Mouse (Mus musculus): ENCODE measurements around the gene Gga3. TPM values are rescaled to one million over a fixed set of nuclear protein-coding genes. Genes with fewer than 3 reads are reported as not detected.
"Not testable (repeated sequence)": the region's sequence is repeated elsewhere in the genome, so short reads cannot be mapped to it uniquely, and the experiment has no call there.

Gene Gga3
- polyA plus RNA-seq (2012; ENCODE audit: insufficient read depth, low replicate concordance) = 44.0 and 58.2 TPM in 2 replicates

GRCm38 (mm10) chr11:115603476-115604303 is at the start of gene Gga3, which contains the start of gene Mrps7:
TSS of gene Gga3 (minus strand) at chr11:115604051.
TSS of gene Mrps7 (plus strand) at chr11:115603925.
- Histone ChIP-seq H3K27me3 (replicated peaks) (no peaks in the 10 kb centered on the region), H3K4me3 (replicated peaks) (peak within 1 kb of the TSS; percentile 92), H3K4me1 (peaks cover 75% of the 10 kb centered on the region), H3K9me3 (no peaks in the 10 kb centered on the region), H3K36me3 (replicated peaks; ENCODE audit: low read length) (peaks cover 64% of the 10 kb centered on the region)
- TF ChIP-seq GATA1 (IDR thresholded peaks at IDR 0.05; ENCODE audit: borderline replicate concordance, low read length) (no peak), FLI1 (IDR thresholded peaks at IDR 0.05; ENCODE audit: low read length) (no peak)

DNA sequence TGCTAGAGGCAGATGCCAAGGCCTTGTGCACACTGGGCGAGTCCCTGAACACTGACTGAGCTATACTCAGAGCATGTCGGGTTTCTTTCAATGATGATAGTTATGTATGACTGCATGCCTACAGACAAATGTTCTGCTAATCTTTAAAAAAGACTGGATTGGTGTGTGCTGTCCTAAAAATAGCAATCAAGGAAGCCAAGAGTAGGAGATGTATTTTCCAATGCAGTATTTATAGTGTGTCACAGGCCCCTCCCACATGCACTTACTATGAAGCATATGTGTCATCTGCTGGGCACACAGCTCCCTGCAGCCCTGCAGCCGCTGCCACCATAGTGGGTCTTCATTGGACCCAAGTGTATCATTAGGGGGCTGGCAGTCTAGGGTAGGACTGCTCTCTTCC is 49.3 kb upstream of the Gga3 start:
- TF ChIP-seq FLI1 (IDR thresholded peaks at IDR 0.05; ENCODE audit: low read length) (no peak), GATA1 (IDR thresholded peaks at IDR 0.05; ENCODE audit: borderline replicate concordance, low read length) (no peak)
- H3K36me3 ChIP-seq (replicated peaks; ENCODE audit: low read length) = peaks cover 84% of the 10 kb centered on the region
- no peaks in the 10 kb centered on the region for H3K9me3 ChIP-seq

GRCm38 (mm10) chr11:115651680-115652079 is 47.8 kb upstream of the Gga3 start:
- Histone ChIP-seq H3K4me1 (peaks cover 91% of the 10 kb centered on the region), H3K36me3 (replicated peaks; ENCODE audit: low read length) (peaks cover 92% of the 10 kb centered on the region), H3K27me3 (replicated peaks) (no peaks in the 10 kb centered on the region), H3K9me3 (no peaks in the 10 kb centered on the region), H3K4me3 (replicated peaks) (no peak overlapping the region)
- no peak for TF ChIP-seq FLI1 (IDR thresholded peaks at IDR 0.05; ENCODE audit: low read length)
- no peak for TF ChIP-seq GATA1 (IDR thresholded peaks at IDR 0.05; ENCODE audit: borderline replicate concordance, low read length)

More for the DNA sequence above, 49.3 kb upstream of the Gga3 start:
- H3K4me1 ChIP-seq = peaks cover 90% of the 10 kb centered on the region
- H3K4me3 ChIP-seq (replicated peaks) = no peak overlapping the region
- H3K27me3 ChIP-seq (replicated peaks) = no peaks in the 10 kb centered on the region

- Histone ChIP-seq H3K4me1 (peaks cover 82% of the 10 kb centered on the region), H3K36me3 (replicated peaks; ENCODE audit: low read length) (peaks cover 92% of the 10 kb centered on the region), H3K9me3 (no peaks in the 10 kb centered on the region)
Observed at GRCm38 (mm10) chr11:115649706-115650105, 45.9 kb upstream of the Gga3 start.

DNA sequence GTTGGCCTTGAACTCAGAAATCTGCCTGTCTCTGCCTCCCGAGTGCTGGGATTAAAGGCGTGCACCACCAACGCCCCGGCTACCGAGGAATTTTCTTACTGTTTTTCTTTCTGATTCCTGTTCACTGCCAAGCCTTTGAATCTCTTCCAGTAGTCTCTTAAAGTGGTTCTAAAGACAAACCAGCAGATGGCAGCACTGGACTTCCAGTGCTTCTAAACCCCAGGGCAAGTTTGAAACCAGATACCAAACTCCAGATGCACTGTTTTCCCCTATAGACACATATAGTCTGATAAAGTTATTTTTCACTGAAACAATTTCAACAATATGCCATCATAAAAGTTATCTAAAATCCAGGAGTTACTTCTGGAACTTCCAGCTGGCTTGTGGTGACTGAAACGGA is 43.6 kb upstream of the Gga3 start:
- peaks cover 87% of the 10 kb centered on the region for H3K36me3 ChIP-seq (replicated peaks; ENCODE audit: low read length)

More at GRCm38 (mm10) chr11:115649706-115650105, 45.9 kb upstream of the Gga3 start:
- H3K4me3 ChIP-seq (replicated peaks) = no peak overlapping the region
- no peaks in the 10 kb centered on the region for H3K27me3 ChIP-seq (replicated peaks)
- no peak for TF ChIP-seq GATA1 (IDR thresholded peaks at IDR 0.05; ENCODE audit: borderline replicate concordance, low read length)
- no peak for TF ChIP-seq FLI1 (IDR thresholded peaks at IDR 0.05; ENCODE audit: low read length)

GRCm38 (mm10) chr11:115646439-115646838 is 42.6 kb upstream of the Gga3 start:
- H3K4me1 ChIP-seq = peaks cover 88% of the 10 kb centered on the region
- no peaks in the 10 kb centered on the region for H3K9me3 ChIP-seq
- TF ChIP-seq GATA1 (IDR thresholded peaks at IDR 0.05; ENCODE audit: borderline replicate concordance, low read length) (no peak), FLI1 (IDR thresholded peaks at IDR 0.05; ENCODE audit: low read length) (no peak)
- peaks cover 86% of the 10 kb centered on the region for H3K36me3 ChIP-seq (replicated peaks; ENCODE audit: low read length)
- no peaks in the 10 kb centered on the region for H3K27me3 ChIP-seq (replicated peaks)
- peak overlapping the region; percentile 5 for H3K4me3 ChIP-seq (replicated peaks)

More for the DNA sequence above, 43.6 kb upstream of the Gga3 start:
- Histone ChIP-seq H3K4me1 (peaks cover 85% of the 10 kb centered on the region), H3K4me3 (replicated peaks) (no peak overlapping the region), H3K27me3 (replicated peaks) (no peaks in the 10 kb centered on the region), H3K9me3 (no peaks in the 10 kb centered on the region)
- TF ChIP-seq FLI1 (IDR thresholded peaks at IDR 0.05; ENCODE audit: low read length) (no peak), GATA1 (IDR thresholded peaks at IDR 0.05; ENCODE audit: borderline replicate concordance, low read length) (no peak)

- not testable (repeated sequence) for H3K9me3 ChIP-seq; H3K4me3 ChIP-seq (replicated peaks); H3K27me3 ChIP-seq (replicated peaks)
- H3K4me1 ChIP-seq = peaks cover 88% of the 10 kb centered on the region
- H3K36me3 ChIP-seq (replicated peaks; ENCODE audit: low read length) = peaks cover 78% of the 10 kb centered on the region
Observed at GRCm38 (mm10) chr11:115645498-115645897, 41.6 kb upstream of the Gga3 start.

- Histone ChIP-seq H3K36me3 (replicated peaks; ENCODE audit: low read length) (peaks cover 68% of the 10 kb centered on the region), H3K4me1 (peaks cover 88% of the 10 kb centered on the region), H3K9me3 (no peaks in the 10 kb centered on the region), H3K4me3 (replicated peaks) (no peak overlapping the region), H3K27me3 (replicated peaks) (no peaks in the 10 kb centered on the region)
- TF ChIP-seq GATA1 (IDR thresholded peaks at IDR 0.05; ENCODE audit: borderline replicate concordance, low read length) (no peak), FLI1 (IDR thresholded peaks at IDR 0.05; ENCODE audit: low read length) (no peak)
Observed at GRCm38 (mm10) chr11:115644308-115644707, 40.5 kb upstream of the Gga3 start.

- Histone ChIP-seq H3K36me3 (replicated peaks; ENCODE audit: low read length) (peaks cover 58% of the 10 kb centered on the region), H3K27me3 (replicated peaks) (no peaks in the 10 kb centered on the region), H3K4me3 (replicated peaks) (peak overlapping the region; percentile 86), H3K9me3 (no peaks in the 10 kb centered on the region), H3K4me1 (peaks cover 87% of the 10 kb centered on the region)
- TF ChIP-seq GATA1 (IDR thresholded peaks at IDR 0.05; ENCODE audit: borderline replicate concordance, low read length) (no peak), FLI1 (IDR thresholded peaks at IDR 0.05; ENCODE audit: low read length) (no peak)
Observed at GRCm38 (mm10) chr11:115643265-115643664, 39.4 kb upstream of the Gga3 start.

DNA sequence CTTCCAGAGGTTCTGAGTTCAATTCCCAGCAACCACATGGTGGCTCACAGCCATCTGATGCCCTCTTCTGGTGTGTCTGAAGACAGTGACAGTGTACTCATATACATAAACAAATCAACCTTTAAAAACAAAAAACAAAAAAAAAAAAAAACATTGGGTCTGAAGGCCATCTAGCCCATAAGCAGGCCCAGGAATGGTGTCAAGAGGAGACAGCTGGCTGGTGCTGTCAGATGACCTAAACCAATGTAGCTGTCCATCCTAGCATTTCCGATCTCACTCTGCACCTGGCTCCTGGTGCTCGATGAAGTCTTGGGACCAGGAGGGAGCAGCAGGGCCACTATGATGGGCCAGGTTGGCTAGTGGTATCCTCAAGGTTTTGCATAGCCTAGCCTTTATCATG is 38.9 kb upstream of the Gga3 start:
- Histone ChIP-seq H3K27me3 (replicated peaks) (no peaks in the 10 kb centered on the region), H3K4me1 (peaks cover 82% of the 10 kb centered on the region), H3K4me3 (replicated peaks) (peak overlapping the region; percentile 86), H3K36me3 (replicated peaks; ENCODE audit: low read length) (peaks cover 53% of the 10 kb centered on the region), H3K9me3 (no peaks in the 10 kb centered on the region)
- TF ChIP-seq GATA1 (IDR thresholded peaks at IDR 0.05; ENCODE audit: borderline replicate concordance, low read length) = no peak
- TF ChIP-seq FLI1 (IDR thresholded peaks at IDR 0.05; ENCODE audit: low read length) = no peak

Measured in megakaryocyte, embryonic 14.5 days (primary cell).